Mouse (Mus musculus): ENCODE results near the gene Cdk12.

- TF ChIP-seq POLR2A (IDR thresholded peaks at IDR 0.05; ENCODE audit: borderline replicate concordance, low read depth, low read length) (no peak), CTCF (IDR thresholded peaks at IDR 0.05; ENCODE audit: low read depth, low read length) (no peak)
Measured at GRCm38 (mm10) chr11:98260706-98261479, 58.0 kb downstream of the Cdk12 start.

All from bone marrow macrophage, adult 2 months (primary cell).